Mouse (Mus musculus): ENCODE data around the gene Rab3a.

Rab3a gene

GRCm38 (mm10) chr8:70803761-70804480 lies 49.4 kb downstream of the Rab3a start:
- no peak for DNase-seq

- DNase-seq: peak; percentile 66
These were observed 50.2 kb downstream of the Rab3a start, which contains the start of gene Mast3 for GRCm38 (mm10) chr8:70804481-70805206. Gene Mast3, minus strand, starts transcription at chr8:70805054.

GRCm38 (mm10) chr8:70806541-70806940 lies 52.1 kb downstream of the Rab3a start:
- DNase-seq: no peak

- no peak for DNase-seq
These were observed 52.8 kb downstream of the Rab3a start for GRCm38 (mm10) chr8:70807304-70807703.

- DNase-seq: no peak
These were observed 53.8 kb downstream of the Rab3a start, which contains the start of gene Il12rb1 for GRCm38 (mm10) chr8:70808239-70808638. Gene Il12rb1, plus strand, starts transcription at chr8:70808449.
